Mouse (Mus musculus): Measurements from ENCODE around the gene Rbm28. TPM values are rescaled to one million over a fixed set of nuclear protein-coding genes. Genes with fewer than 3 reads are reported as not detected.
A peak's percentile ranks its signal among the peaks of the same experiment; 100 is the strongest.

The Rbm28 gene
- total RNA-seq (2021), result 10 to 100 TPM; 38.7 to 45.7 TPM

- intact Hi-C loops (cut with DNase I), result loop anchor here (10.0 kb wide), 1 partner anchor 300 kb away; the partner anchor contains the start of gene Atp6v1f
- peak; percentile 86 to 96 for DNase-seq (ENCODE audit: low spot score in 2 of 2)
Observed at GRCm38 (mm10) chr6:29164314-29165244, at the start of gene Rbm28. Gene Rbm28 (minus strand): TSS chr6:29165006.

- DNase-seq (ENCODE audit: low spot score in 2 of 2), result no peak
- intact Hi-C loops (cut with DNase I), result no loop called here
Observed at GRCm38 (mm10) chr6:29214245-29214644, 49.4 kb upstream of the Rbm28 start.

- intact Hi-C loops (cut with DNase I), result no loop called here
- DNase-seq (ENCODE audit: low spot score in 2 of 2), result no peak
Observed at GRCm38 (mm10) chr6:29213436-29213835, 48.6 kb upstream of the Rbm28 start.

- intact Hi-C loops (cut with DNase I), result loop anchor here (2.0 kb wide), 1 partner anchor 65 kb away; no protein-coding TSS in a partner anchor
- DNase-seq (ENCODE audit: low spot score in 2 of 2), result peak; percentile 67 to 77
Observed at GRCm38 (mm10) chr6:29211806-29212492, 47.1 kb upstream of the Rbm28 start.

- intact Hi-C loops (cut with DNase I), result loop anchor here (2.0 kb wide), 1 partner anchor 66 kb away; no protein-coding TSS in a partner anchor
- no peak for DNase-seq (ENCODE audit: low spot score in 2 of 2)
Observed at GRCm38 (mm10) chr6:29211146-29211545, 46.3 kb upstream of the Rbm28 start.

- intact Hi-C loops (cut with DNase I), result loop anchor here (2.0 kb wide), 1 partner anchor 66 kb away; no protein-coding TSS in a partner anchor
Observed at GRCm38 (mm10) chr6:29210231-29210936, 45.6 kb upstream of the Rbm28 start.

GRCm38 (mm10) chr6:29208178-29208577 lies 43.4 kb upstream of the Rbm28 start:
- DNase-seq (ENCODE audit: low spot score in 2 of 2), result no peak
- intact Hi-C loops (cut with DNase I), result no loop called here

More at GRCm38 (mm10) chr6:29210231-29210936, 45.6 kb upstream of the Rbm28 start:
- DNase-seq (ENCODE audit: low spot score in 2 of 2), result no peak

GRCm38 (mm10) chr6:29207017-29207416 lies 42.2 kb upstream of the Rbm28 start:
- no peak for DNase-seq (ENCODE audit: low spot score in 2 of 2)
- intact Hi-C loops (cut with DNase I), result no loop called here

GRCm38 (mm10) chr6:29206006-29206405 lies 41.2 kb upstream of the Rbm28 start:
- no peak for DNase-seq (ENCODE audit: low spot score in 2 of 2)
- intact Hi-C loops (cut with DNase I), result no loop called here

- DNase-seq (ENCODE audit: low spot score in 2 of 2), result peak; percentile 35 to 39
- intact Hi-C loops (cut with DNase I), result loop anchor here (1.0 to 2.0 kb wide), 2 partner anchors 36 to 74 kb away; partner anchors contain the start of gene Fam71f2
Observed at GRCm38 (mm10) chr6:29204932-29205614, 40.3 kb upstream of the Rbm28 start.

GRCm38 (mm10) chr6:29203861-29204585 lies 39.2 kb upstream of the Rbm28 start:
- intact Hi-C loops (cut with DNase I), result loop anchor here (2.0 kb wide), 1 partner anchor 75 kb away; the partner anchor contains the start of gene Fam71f2
- no peak for DNase-seq (ENCODE audit: low spot score in 2 of 2)

GRCm38 (mm10) chr6:29203096-29203495 lies 38.3 kb upstream of the Rbm28 start:
- no peak for DNase-seq (ENCODE audit: low spot score in 2 of 2)
- intact Hi-C loops (cut with DNase I), result no loop called here

GRCm38 (mm10) chr6:29201988-29202387 lies 37.2 kb upstream of the Rbm28 start:
- DNase-seq (ENCODE audit: low spot score in 2 of 2), result no peak
- intact Hi-C loops (cut with DNase I), result no loop called here

- intact Hi-C loops (cut with DNase I), result no loop called here
- DNase-seq (ENCODE audit: low spot score in 2 of 2), result no peak
Observed at GRCm38 (mm10) chr6:29201341-29201740, 36.5 kb upstream of the Rbm28 start.

GRCm38 (mm10) chr6:29200496-29200895 lies 35.7 kb upstream of the Rbm28 start:
- intact Hi-C loops (cut with DNase I), result no loop called here
- no peak for DNase-seq (ENCODE audit: low spot score in 2 of 2)

- intact Hi-C loops (cut with DNase I), result no loop called here
Observed at GRCm38 (mm10) chr6:29199223-29199855, 34.5 kb upstream of the Rbm28 start.

GRCm38 (mm10) chr6:29198309-29199222 lies 33.8 kb upstream of the Rbm28 start:
- intact Hi-C loops (cut with DNase I), result loop anchor here (1.0 kb wide), 2 partner anchors 27 to 32 kb away; no protein-coding TSS in a partner anchor
- peak; percentile 94 to 96 for DNase-seq (ENCODE audit: low spot score in 2 of 2)

More at GRCm38 (mm10) chr6:29199223-29199855, 34.5 kb upstream of the Rbm28 start:
- no peak for DNase-seq (ENCODE audit: low spot score in 2 of 2)
